In genomic region chr1:55838168-55838567, GRCm38 (mm10) we compare ENCODE assay signal across 9 mouse cellular contexts.
A peak's percentile ranks its signal among the peaks of the same experiment; 100 is the strongest.
DNase-seq lines count a peak whose midpoint lies in the region; TF ChIP-seq lines count a peak whose summit lies in the region.
"Had no signal": no experiment of that assay in that cellular context is flagged by ENCODE, and none has a peak within 500 bp of the region (broad histone marks: within the 10 kb centered on the region; RNA-seq: fewer than 3 reads in every experiment).

No protein-coding gene starts in this region.

- TF ChIP-seq POLR2A in MEL (IDR thresholded peaks at IDR 0.05; ENCODE audit: control insufficient read depth in 1 of 2, insufficient read depth in 1 of 2, low read depth in 1 of 2, low read length in 2 of 2, poor library complexity in 1 of 2) = no peak

- no peak overlapping the region for H3K4me3 ChIP-seq in MEL (ENCODE audit: control insufficient read depth in 1 of 2, insufficient read depth in 1 of 2, low read depth in 2 of 2, low read length in 2 of 2)
- H3K4me3 ChIP-seq in limb, embryonic 10.5 days = no peak overlapping the region
- H3K4me3 ChIP-seq: stomach, embryonic 15.5 days had no signal

- TF ChIP-seq EP300 in MEL (IDR thresholded peaks at IDR 0.05; ENCODE audit: low read depth in 1 of 2, low read length in 2 of 2) = no peak

- DNase-seq in A20 (ENCODE audit: low read depth, low spot score) (peak; percentile 19), MEL (ENCODE audit: low read depth, low spot score) (peak; percentile 7)
- peak; percentile 49 for DNase-seq in cerebellum, adult 9-10 months
- DNase-seq in frontal cortex, postnatal 14 days (ENCODE audit: low spot score in 2 of 2) = peak; percentile 16 to 58
- peak; percentile 26 to 58 for DNase-seq in kidney, adult 8-10 months
- peak; percentile 57 for DNase-seq in limb, embryonic 10.5 days (ENCODE audit: low spot score)
- peak; percentile 29 for DNase-seq in neural tube, embryonic 10.5 days (ENCODE audit: extremely low spot score, low spot score)
- peak; percentile 35 to 44 for DNase-seq in urinary bladder, postnatal 36 days (ENCODE audit: low spot score in 2 of 2)

- no peaks in the 10 kb centered on the region for H3K4me1 ChIP-seq in MEL (ENCODE audit: control insufficient read depth in 1 of 2, insufficient read depth in 2 of 2, low read length in 2 of 2)
- no peaks in the 10 kb centered on the region for H3K4me1 ChIP-seq in limb, embryonic 10.5 days
- H3K4me1 ChIP-seq: stomach, embryonic 15.5 days had no signal

- H3K9ac ChIP-seq in MEL (ENCODE audit: control insufficient read depth, low read depth, low read length, poor library complexity, severe bottlenecking) = no peak overlapping the region
- H3K9ac ChIP-seq: stomach, embryonic 15.5 days had no signal

- no peaks in the 10 kb centered on the region for H3K27me3 ChIP-seq in MEL (ENCODE audit: control insufficient read depth in 1 of 2, insufficient read depth in 2 of 2, low read length in 2 of 2)
- no peaks in the 10 kb centered on the region for H3K27me3 ChIP-seq in limb, embryonic 10.5 days (ENCODE audit: low read depth, poor library complexity, severe bottlenecking)
- H3K27me3 ChIP-seq: stomach, embryonic 15.5 days had no signal

- H3K79me2 ChIP-seq in MEL (ENCODE audit: control insufficient read depth, insufficient read depth, low read length, poor library complexity) = no peaks in the 10 kb centered on the region

- H3K9me3 ChIP-seq in MEL (replicated peaks; ENCODE audit: insufficient read depth, low read length) = no peaks in the 10 kb centered on the region
- no peaks in the 10 kb centered on the region for H3K9me3 ChIP-seq in limb, embryonic 10.5 days (replicated peaks)
- H3K9me3 ChIP-seq: stomach, embryonic 15.5 days had no signal

- H3K36me3 ChIP-seq in MEL (ENCODE audit: control insufficient read depth in 1 of 2, insufficient read depth in 2 of 2, low read length in 2 of 2) = no peaks in the 10 kb centered on the region
- no peaks in the 10 kb centered on the region for H3K36me3 ChIP-seq in limb, embryonic 10.5 days
- H3K36me3 ChIP-seq: stomach, embryonic 15.5 days had no signal

- H3K27ac ChIP-seq in MEL (ENCODE audit: control insufficient read depth, low read depth, low read length) = no peak overlapping the region
- H3K27ac ChIP-seq in limb, embryonic 10.5 days = no peak overlapping the region
- H3K27ac ChIP-seq: stomach, embryonic 15.5 days had no signal

- 5% methylated on average over 2 of the region's 2 CpGs for WGBS in limb, embryonic 10.5 days

- TF ChIP-seq CTCF in MEL (IDR thresholded peaks at IDR 0.05 in 2 of 3, conservative IDR thresholded peaks at IDR 0.05 in 1 of 3; ENCODE audit: control insufficient read depth in 1 of 3, insufficient read depth in 1 of 3, low read depth in 2 of 3, low read length in 3 of 3, poor library complexity in 1 of 3, severe bottlenecking in 1 of 3) = peak; percentile 24 to 45 (median 27); a peak in 4 of 6 replicates

- peak; percentile 2 for TF ChIP-seq RAD21 in MEL (IDR thresholded peaks at IDR 0.05; ENCODE audit: low read depth, low read length)

TF ChIP-seq in MEL, 35 proteins besides CTCF, POLR2A, EP300 and RAD21:
- TF ChIP-seq JUND (IDR thresholded peaks at IDR 0.05; ENCODE audit: low read depth, low read length) (no peak), ELF1 (IDR thresholded peaks at IDR 0.05; ENCODE audit: low read depth, low read length) (no peak), UBTF (IDR thresholded peaks at IDR 0.05; ENCODE audit: borderline replicate concordance, insufficient read depth, low read depth, low read length) (no peak), SMC3 (IDR thresholded peaks at IDR 0.05; ENCODE audit: low read depth, low read length) (peak; percentile 37), KAT2A (conservative IDR thresholded peaks at IDR 0.05; ENCODE audit: low read depth, low read length) (no peak), BHLHE40 (IDR thresholded peaks at IDR 0.05; ENCODE audit: borderline replicate concordance, low read depth, low read length) (no peak), TAL1 (IDR thresholded peaks at IDR 0.05; ENCODE audit: low read length) (no peak)

Comparison
In these comparisons a context has a peak if more than half of its experiments do, and no peak if none do; other contexts are left out.
1. DNase-seq: peak in every context shown above with its lines; median percentile 57 in limb, embryonic 10.5 days; 49 in cerebellum, adult 9-10 months; 42 in kidney, adult 8-10 months; 40 in urinary bladder, postnatal 36 days; 37 in frontal cortex, postnatal 14 days; 29 in neural tube, embryonic 10.5 days; 19 in A20; 7 in MEL.